Mouse (Mus musculus) heart, postnatal 14 days (tissue): Measurements from ENCODE around the gene Ociad1. TPM values are rescaled to one million over a fixed set of nuclear protein-coding genes. Genes with fewer than 3 reads are reported as not detected.
A peak's percentile ranks its signal among the peaks of the same experiment; 100 is the strongest.

Source experiments
- DNase-seq, 2 experiments: peaks; one replicate each; pipeline ENCODE4 v3.0.0; 2021 to 2022
- intact Hi-C: fragments of 180-260 bp; cut with DNase I; formaldehyde crosslinking; loops from one replicate; pipeline ENCODE4 v1.15.1; 2025
- long read RNA-seq, 2 experiments: library from polyadenylated mRNA; stranded (forward); transcript quantifications; one replicate each; pipeline ENCODE4 v2.0.0; 2021
- total RNA-seq, 2 experiments: library from RNA; stranded (reverse); gene quantifications; 2 replicates each; pipeline ENCODE4 v1.2.3; 2021

Ociad1 gene
- total RNA-seq, result 100 to 1,000 TPM; 239 to 245 TPM
- long read RNA-seq, experiment 1, transcript Ociad1-201 (9 exons, 1,523 nt), result major isoform, 58 of 83 reads
- long read RNA-seq, experiment 1, partial matches to known transcripts, result 4 of 83 reads
- long read RNA-seq, experiment 1, other reads (novel, unspliced or antisense), result 18 of 83 reads
- long read RNA-seq, experiment 2, transcript Ociad1-201 (9 exons, 1,523 nt), result major isoform, 23 of 35 reads
- long read RNA-seq, experiment 2, partial matches to known transcripts, result 0 of 35 reads
- long read RNA-seq, experiment 2, other reads (novel, unspliced or antisense), result 10 of 35 reads

DNA sequence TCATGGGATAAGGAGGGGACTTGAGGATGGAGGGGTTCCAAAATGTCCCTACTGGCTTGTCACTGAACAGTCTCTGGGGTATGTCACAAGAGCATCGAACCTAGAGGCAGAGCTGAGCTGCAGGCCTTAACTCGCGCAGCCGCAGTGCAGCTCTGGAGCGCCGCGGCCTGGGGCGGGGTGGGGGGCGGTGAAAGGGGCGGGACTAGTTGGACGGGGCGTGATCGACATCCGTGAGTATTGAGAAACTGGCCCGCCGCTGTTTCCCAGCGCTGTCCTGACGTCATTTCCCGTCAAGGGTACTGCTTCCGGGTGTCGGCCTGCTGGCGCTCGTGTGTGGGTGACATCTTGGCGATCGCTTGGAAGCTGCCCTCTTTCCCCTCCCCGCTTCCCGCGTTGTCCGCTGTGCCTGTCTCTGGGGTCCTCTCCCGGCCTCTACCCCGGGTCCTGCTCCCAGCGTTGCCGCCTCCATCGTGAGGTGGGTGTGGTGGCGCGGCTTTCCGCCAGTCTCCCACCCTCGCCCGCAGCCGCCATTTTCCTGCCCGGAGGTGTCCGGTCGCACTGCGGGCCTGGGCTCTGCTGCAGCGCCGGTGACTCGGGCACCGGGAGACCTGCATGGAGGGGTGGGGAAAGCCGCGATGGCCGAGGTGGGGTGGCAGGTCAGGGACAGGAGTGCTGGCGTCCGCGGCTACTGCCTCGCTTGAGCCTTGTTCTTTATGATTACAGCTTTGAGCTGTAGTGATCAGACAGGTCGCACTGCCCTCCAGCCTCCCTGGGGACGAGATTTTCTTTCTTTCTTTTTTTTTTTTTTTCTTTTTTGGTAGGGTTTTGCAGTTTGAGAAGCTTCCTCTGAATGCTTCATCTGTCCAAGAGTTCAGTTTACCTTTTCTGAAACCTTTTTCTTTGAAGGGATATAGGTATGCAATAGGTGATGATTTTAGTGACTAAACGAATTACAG is at the start of gene Ociad1:
Gene Ociad1, plus strand, starts transcription at position 283 of the 956 bp plus-strand sequence.
- intact Hi-C loops, result loop anchor here (2.0 to 5.0 kb wide), 3 partner anchors 38 to 160 kb away; no protein-coding TSS in a partner anchor
- peak; percentile 92 to 96 for DNase-seq

DNA sequence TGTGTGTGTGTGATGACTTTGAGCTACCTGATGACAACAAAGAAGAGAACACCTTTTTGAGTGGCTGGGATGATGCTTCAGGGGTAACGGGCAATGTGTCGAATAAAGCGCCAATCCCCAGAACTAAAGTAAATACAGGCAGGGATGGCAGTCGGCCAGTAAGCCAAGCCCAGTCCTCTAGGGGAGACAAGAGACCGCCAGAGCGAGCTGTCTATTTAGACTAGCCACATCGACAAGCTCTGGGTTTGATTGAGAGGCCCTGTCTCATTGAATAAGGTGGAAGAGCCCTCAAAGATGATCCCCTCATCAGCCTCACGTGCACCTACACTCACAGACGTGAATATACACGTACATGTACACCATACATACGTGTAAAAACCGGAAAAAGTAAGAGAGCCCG is 48.2 kb upstream of the Ociad1 start:
- intact Hi-C loops, result no loop called here
- DNase-seq, result peak in 1 of 2 experiments; percentile 49

- no peak for DNase-seq
- intact Hi-C loops, result no loop called here
These were observed 46.2 kb upstream of the Ociad1 start for GRCm38 (mm10) chr5:73246414-73246813.

GRCm38 (mm10) chr5:73248211-73248610 is 44.4 kb upstream of the Ociad1 start:
- intact Hi-C loops, result no loop called here
- DNase-seq, result no peak

DNA sequence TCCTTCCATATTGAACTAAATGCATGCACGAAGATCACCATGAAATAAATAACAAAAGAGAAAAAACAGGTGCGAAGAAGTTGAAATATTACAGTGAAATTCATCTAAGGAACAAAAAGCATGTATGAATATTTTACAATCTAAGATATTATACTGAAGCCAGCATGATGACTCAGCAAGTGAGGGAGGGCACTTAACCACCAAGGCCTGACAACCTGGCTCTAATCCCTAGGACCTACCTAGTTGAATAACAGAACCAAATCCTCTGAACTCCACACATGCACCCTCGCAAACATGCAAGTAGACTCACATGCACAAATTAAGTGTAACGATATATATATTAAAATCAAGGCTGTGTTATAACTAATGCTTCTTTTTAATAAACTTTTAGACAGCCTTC is 43.2 kb upstream of the Ociad1 start:
- DNase-seq, result no peak
- intact Hi-C loops, result no loop called here

GRCm38 (mm10) chr5:73252739-73253138 is 39.8 kb upstream of the Ociad1 start:
- intact Hi-C loops, result no loop called here

GRCm38 (mm10) chr5:73254660-73255059 is 37.9 kb upstream of the Ociad1 start:
- intact Hi-C loops, result loop anchor here (2.0 to 5.0 kb wide), 3 partner anchors 38 to 128 kb away; partner anchors contain the start of gene Ociad1

More at GRCm38 (mm10) chr5:73252739-73253138, 39.8 kb upstream of the Ociad1 start:
- no peak for DNase-seq

GRCm38 (mm10) chr5:73255321-73256251 is 37.0 kb upstream of the Ociad1 start:
- intact Hi-C loops, result loop anchor here (2.0 to 5.0 kb wide), 3 partner anchors 37 to 127 kb away; partner anchors contain the start of gene Ociad1
- DNase-seq, result peak; percentile 72 to 75

More at GRCm38 (mm10) chr5:73254660-73255059, 37.9 kb upstream of the Ociad1 start:
- DNase-seq, result no peak

- peak; percentile 95 to 96 for DNase-seq
- intact Hi-C loops, result loop anchor here (5.0 kb wide), 2 partner anchors 124 to 126 kb away; no protein-coding TSS in a partner anchor
These were observed 36.1 kb upstream of the Ociad1 start, which contains the start of gene Fryl for GRCm38 (mm10) chr5:73256352-73257065. Gene Fryl (minus strand): TSS chr5:73256619.

DNA sequence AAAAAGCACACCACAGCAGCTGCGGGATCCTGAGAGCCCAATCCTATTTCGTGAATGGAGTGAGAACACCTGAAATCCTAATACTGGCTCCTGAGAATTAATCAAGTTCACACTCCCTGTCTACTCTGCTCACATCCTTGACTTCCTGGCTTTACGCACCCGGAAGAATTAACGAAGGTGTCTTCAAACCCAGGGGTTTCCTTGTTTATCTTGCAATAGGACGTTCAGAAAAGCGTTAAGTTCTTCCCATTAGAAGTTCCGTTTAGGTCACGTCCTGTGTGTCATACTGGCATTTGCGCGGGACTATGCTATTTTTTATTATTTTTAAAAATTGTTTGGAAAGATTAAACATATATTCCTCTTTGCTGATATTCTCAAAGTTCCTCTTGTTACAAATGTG is 35.5 kb upstream of the Ociad1 start:
- intact Hi-C loops, result loop anchor here (5.0 kb wide), 2 partner anchors 125 kb away; no protein-coding TSS in a partner anchor
- DNase-seq, result no peak

DNA sequence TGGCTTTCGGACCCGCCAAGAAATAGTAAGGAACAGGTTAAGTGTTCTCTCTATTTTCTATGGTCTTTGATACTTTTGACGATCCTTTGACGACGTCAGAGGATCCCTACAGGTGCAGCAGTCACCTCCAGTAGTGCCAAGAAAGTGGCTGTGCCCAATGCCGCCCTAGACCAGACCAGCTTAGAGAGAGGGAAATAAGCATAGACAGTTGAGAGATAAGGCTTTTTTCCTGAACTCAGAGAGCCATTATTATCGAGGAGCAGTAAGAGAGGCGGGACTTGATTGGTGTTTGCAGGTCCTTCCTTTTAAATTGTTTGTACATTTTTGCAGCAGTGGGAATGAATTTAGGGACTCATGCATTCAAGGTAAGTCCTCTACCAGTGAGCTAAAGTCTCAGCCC is 34.9 kb upstream of the Ociad1 start:
- intact Hi-C loops, result loop anchor here (5.0 kb wide), 2 partner anchors 125 kb away; no protein-coding TSS in a partner anchor
- no peak for DNase-seq

- no peak for DNase-seq
- intact Hi-C loops, result no loop called here
These were observed 28.5 kb upstream of the Ociad1 start for GRCm38 (mm10) chr5:73264122-73264521.

DNA sequence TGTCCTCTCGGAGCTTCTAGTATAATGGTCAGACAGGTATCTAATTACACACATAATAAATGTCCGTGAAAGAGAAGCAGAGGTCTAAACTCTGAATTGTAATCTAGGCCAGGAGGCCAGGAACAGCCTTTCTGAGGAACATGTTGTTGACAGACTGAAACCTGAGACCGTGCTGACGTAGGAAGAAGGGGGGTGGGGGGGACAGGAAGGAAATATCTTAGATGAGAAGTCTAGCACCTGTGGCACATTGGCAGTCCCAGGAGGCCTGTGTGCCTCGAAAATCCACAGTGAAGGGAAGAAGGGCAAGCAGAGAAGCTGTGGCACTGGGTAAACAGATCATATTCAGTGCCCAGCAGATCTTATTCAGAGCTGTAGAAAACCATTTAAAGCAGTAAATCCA is 27.1 kb upstream of the Ociad1 start:
- intact Hi-C loops, result no loop called here
- no peak for DNase-seq

DNA sequence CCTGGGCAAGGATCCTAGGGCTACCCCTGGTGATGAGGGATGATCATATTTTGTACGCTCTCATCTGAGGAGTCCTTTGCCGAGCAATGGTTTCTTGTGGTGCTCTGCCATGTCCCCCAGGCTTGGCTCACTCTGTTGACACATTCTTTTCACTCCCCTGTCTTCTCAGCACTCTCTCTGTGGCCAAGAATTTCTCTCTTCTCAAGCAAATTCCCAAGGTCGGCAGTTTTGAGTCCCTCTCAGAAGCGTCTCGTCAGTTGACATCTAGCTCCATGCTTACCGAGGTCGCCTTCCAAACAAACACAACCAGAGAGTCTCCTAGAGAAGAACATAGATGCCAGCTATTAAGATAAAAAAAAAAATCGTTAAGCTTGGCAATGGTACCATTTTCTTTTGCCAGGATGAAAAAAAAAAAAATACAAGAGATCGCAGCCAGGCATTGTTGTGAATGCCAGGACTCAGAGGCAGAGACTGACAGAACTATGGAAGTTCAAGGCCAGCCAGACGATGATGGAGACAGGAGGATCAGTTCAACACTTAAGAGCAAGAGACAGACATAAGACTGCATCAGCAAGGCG is 23.9 kb upstream of the Ociad1 start:
- intact Hi-C loops, result no loop called here
- DNase-seq, result no peak

- intact Hi-C loops, result loop anchor here (5.0 kb wide), 1 partner anchor 138 kb away; no protein-coding TSS in a partner anchor
- DNase-seq, result no peak
These were observed 22.0 kb upstream of the Ociad1 start for GRCm38 (mm10) chr5:73270612-73271011.

GRCm38 (mm10) chr5:73273171-73273570 is 19.4 kb upstream of the Ociad1 start:
- DNase-seq, result no peak
- intact Hi-C loops, result loop anchor here (5.0 kb wide), 1 partner anchor 141 kb away; no protein-coding TSS in a partner anchor

DNA sequence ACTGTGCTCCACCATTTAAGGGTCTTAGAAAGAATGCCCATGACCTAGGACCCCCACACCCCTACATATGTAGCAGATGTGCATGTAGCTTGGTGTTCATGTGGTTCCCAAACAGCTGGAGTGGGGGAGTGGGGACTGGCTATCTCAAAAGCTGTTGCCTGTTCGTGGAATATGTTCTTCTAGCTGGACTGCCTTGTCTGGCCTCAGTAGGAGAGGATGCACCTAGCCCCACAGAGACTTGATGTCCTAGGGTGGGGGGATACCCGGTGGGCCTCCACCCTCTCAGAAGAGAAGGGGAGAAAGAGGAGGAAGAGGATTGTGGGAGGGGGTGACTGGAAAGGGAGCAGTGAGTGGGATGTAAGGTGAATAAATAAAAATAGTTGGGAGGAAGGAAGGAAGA is 17.6 kb upstream of the Ociad1 start:
- intact Hi-C loops, result loop anchor here (5.0 kb wide), 1 partner anchor 143 kb away; no protein-coding TSS in a partner anchor
- no peak for DNase-seq

DNA sequence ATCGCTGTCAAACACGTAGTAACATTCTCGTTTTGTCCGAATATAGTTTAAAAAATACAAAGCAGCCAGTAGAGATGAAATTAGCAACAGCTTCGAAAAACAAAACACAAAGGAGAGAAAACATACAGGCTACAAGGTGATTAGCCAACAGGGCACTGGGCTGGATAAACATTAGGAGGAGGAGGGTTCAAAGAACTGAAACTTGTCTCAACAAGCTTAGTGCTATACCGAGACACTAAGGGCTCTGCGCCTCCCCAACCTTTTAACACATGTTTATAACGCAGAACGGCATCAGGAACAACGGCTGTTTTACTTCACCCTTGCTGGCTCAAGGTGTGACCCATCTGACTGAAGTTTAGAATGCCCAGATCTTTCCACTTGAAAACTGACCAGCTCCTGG is 13.4 kb upstream of the Ociad1 start:
- DNase-seq, result no peak
- intact Hi-C loops, result no loop called here
